Mouse (Mus musculus) embryonic fibroblast, embryonic 13.5 days (primary cell): Measurements from ENCODE around the gene Vmn2r79.
"Not testable (repeated sequence)": the region's sequence is repeated elsewhere in the genome, so short reads cannot be mapped to it uniquely, and the experiment has no call there.

Experiments
- CTCF ChIP-seq: IDR thresholded peaks from 2 replicates; pipeline ENCODE4 v1.5.1; 2011; ENCODE audit warnings: mild to moderate bottlenecking, control low read depth, low read length, moderate library complexity, borderline replicate concordance; ENCODE audit not compliant: insufficient read depth
- POLR2A ChIP-seq: IDR thresholded peaks from 2 replicates; pipeline ENCODE4 v1.6.1; 2011; ENCODE audit warnings: low read depth, mild to moderate bottlenecking, control low read depth, low read length, moderate library complexity

GRCm38 (mm10) chr7:86995815-86996214 lies at the start of gene Vmn2r79:
- TF ChIP-seq CTCF, POLR2A: not testable (repeated sequence)
